12 mouse cellular contexts compared by ENCODE assay signal in genomic region chr3:89847596-89847995, GRCm38 (mm10). TPM values are rescaled to one million over a fixed set of nuclear protein-coding genes. Genes with fewer than 3 reads are reported as not detected.
DNase-seq lines count a peak whose midpoint lies in the region; ATAC-seq and TF ChIP-seq lines count a peak whose summit lies in the region.
"Had no signal": no experiment of that assay in that cellular context is flagged by ENCODE, and none has a peak within 500 bp of the region (broad histone marks: within the 10 kb centered on the region; RNA-seq: fewer than 3 reads in every experiment).

No protein-coding gene starts in this region.

- H3K27ac ChIP-seq in embryonic facial prominence, embryonic 14.5 days (replicated peaks; ENCODE audit: low read depth, low read length): 0 out of 2 replicates have a peak overlapping the region, but pooled peaks have one; percentile 6
- no peak overlapping the region; the same call in 1 of the 2 replicates for H3K27ac ChIP-seq in embryonic facial prominence, embryonic 10.5 days (replicated peaks)
- peak overlapping the region; percentile 56 for H3K27ac ChIP-seq in bone marrow macrophage, adult 2 months (ENCODE audit: insufficient read depth, low read depth, low read length)
- peak overlapping the region; percentile 77 for H3K27ac ChIP-seq in kidney, postnatal 0 days
- H3K27ac ChIP-seq in lung, postnatal 0 days (ENCODE audit: low read length): peak overlapping the region; percentile 39
- no peak overlapping the region for H3K27ac ChIP-seq in midbrain, embryonic 11.5 days (ENCODE audit: low read depth, low read length)
- H3K27ac ChIP-seq: limb, embryonic 12.5 days had no signal

- peak; percentile 42; the same call in 1 of the 2 replicates for TF ChIP-seq EP300 in lung, postnatal 0 days (IDR thresholded peaks at IDR 0.05)

- no peak overlapping the region for H3K4me2 ChIP-seq in embryonic facial prominence, embryonic 14.5 days (ENCODE audit: low read depth, low read length)
- no peak overlapping the region for H3K4me2 ChIP-seq in kidney, postnatal 0 days (ENCODE audit: low read length)
- no peak overlapping the region for H3K4me2 ChIP-seq in lung, postnatal 0 days (replicated peaks; ENCODE audit: low read depth, low read length)
- H3K4me2 ChIP-seq in midbrain, embryonic 11.5 days: no peak overlapping the region
- H3K4me2 ChIP-seq: limb, embryonic 12.5 days had no signal

- H3K4me3 ChIP-seq in embryonic facial prominence, embryonic 14.5 days (ENCODE audit: low read depth, low read length): no peak overlapping the region
- no peak overlapping the region for H3K4me3 ChIP-seq in embryonic facial prominence, embryonic 10.5 days
- H3K4me3 ChIP-seq in bone marrow macrophage, adult 2 months (ENCODE audit: insufficient read depth, low read length): no peak overlapping the region
- no peak overlapping the region for H3K4me3 ChIP-seq in kidney, postnatal 0 days (replicated peaks; ENCODE audit: low read depth, low read length)
- H3K4me3 ChIP-seq in lung, postnatal 0 days (ENCODE audit: low read depth, low read length): no peak overlapping the region
- H3K4me3 ChIP-seq in midbrain, embryonic 11.5 days (ENCODE audit: low read depth, low read length): no peak overlapping the region
- H3K4me3 ChIP-seq: limb, embryonic 12.5 days; myocyte had no signal

- no peaks in the 10 kb centered on the region for H3K4me1 ChIP-seq in embryonic facial prominence, embryonic 14.5 days (ENCODE audit: control insufficient read depth, insufficient read depth, low read length)
- no peaks in the 10 kb centered on the region for H3K4me1 ChIP-seq in embryonic facial prominence, embryonic 10.5 days
- peaks cover 23% of the 10 kb centered on the region for H3K4me1 ChIP-seq in bone marrow macrophage, adult 2 months (ENCODE audit: control insufficient read depth, insufficient read depth, low read length)
- no peaks in the 10 kb centered on the region for H3K4me1 ChIP-seq in kidney, postnatal 0 days (replicated peaks; ENCODE audit: insufficient read depth, low read length)
- no peaks in the 10 kb centered on the region for H3K4me1 ChIP-seq in lung, postnatal 0 days (ENCODE audit: insufficient read depth, low read depth, low read length)
- H3K4me1 ChIP-seq in midbrain, embryonic 11.5 days (ENCODE audit: control insufficient read depth, insufficient read depth, low read length): no peaks in the 10 kb centered on the region
- H3K4me1 ChIP-seq: limb, embryonic 12.5 days had no signal

- no peak for TF ChIP-seq POLR2A in bone marrow macrophage, adult 2 months (IDR thresholded peaks at IDR 0.05; ENCODE audit: borderline replicate concordance, low read depth, low read length)

- no peak for DNase-seq in embryonic facial prominence, embryonic 14.5 days (ENCODE audit: low spot score)
- no peak for DNase-seq in embryonic facial prominence, embryonic 10.5 days (ENCODE audit: low spot score)
- DNase-seq in kidney, postnatal 0 days (ENCODE audit: low spot score): peak; percentile 63
- DNase-seq in lung, postnatal 0 days (ENCODE audit: low spot score): peak; percentile 66
- no peak for DNase-seq in layer of hippocampus, postnatal 25 days (ENCODE audit: extremely low spot score in 1 of 2, low spot score in 1 of 2)
- DNase-seq in midbrain, embryonic 11.5 days (ENCODE audit: low spot score, missing footprints): no peak
- no peak for DNase-seq in gastrocnemius, postnatal 10 days
- DNase-seq: cerebellum, adult 18-20 months had no signal

- H3K36me3 ChIP-seq in embryonic facial prominence, embryonic 14.5 days (ENCODE audit: control insufficient read depth, insufficient read depth, low read length): no peaks in the 10 kb centered on the region
- no peaks in the 10 kb centered on the region for H3K36me3 ChIP-seq in embryonic facial prominence, embryonic 10.5 days (replicated peaks)
- no peaks in the 10 kb centered on the region for H3K36me3 ChIP-seq in kidney, postnatal 0 days (ENCODE audit: insufficient read depth, low read length)
- H3K36me3 ChIP-seq in lung, postnatal 0 days (ENCODE audit: insufficient read depth, low read length): no peaks in the 10 kb centered on the region
- no peaks in the 10 kb centered on the region for H3K36me3 ChIP-seq in midbrain, embryonic 11.5 days (ENCODE audit: control insufficient read depth, insufficient read depth, low read length)
- H3K36me3 ChIP-seq: limb, embryonic 12.5 days had no signal

- 81% methylated on average over 6 of the region's 6 CpGs for WGBS in embryonic facial prominence, embryonic 14.5 days
- 89% methylated on average over 6 of the region's 6 CpGs for WGBS in embryonic facial prominence, embryonic 10.5 days
- 63% methylated on average over 6 of the region's 6 CpGs for WGBS in kidney, postnatal 0 days
- 50% methylated on average over 6 of the region's 6 CpGs for WGBS in lung, postnatal 0 days
- whole genome bisulfite sequencing in midbrain, embryonic 11.5 days: 89% methylated on average over 6 of the region's 6 CpGs

- H3K9me3 ChIP-seq in embryonic facial prominence, embryonic 14.5 days (ENCODE audit: control insufficient read depth, low read length): no peaks in the 10 kb centered on the region
- no peaks in the 10 kb centered on the region for H3K9me3 ChIP-seq in embryonic facial prominence, embryonic 10.5 days
- no peaks in the 10 kb centered on the region for H3K9me3 ChIP-seq in kidney, postnatal 0 days (replicated peaks; ENCODE audit: low read length)
- H3K9me3 ChIP-seq in lung, postnatal 0 days (ENCODE audit: low read length): no peaks in the 10 kb centered on the region
- H3K9me3 ChIP-seq in midbrain, embryonic 11.5 days (ENCODE audit: control insufficient read depth, low read length): no peaks in the 10 kb centered on the region
- H3K9me3 ChIP-seq: limb, embryonic 12.5 days had no signal

- H3K9ac ChIP-seq in embryonic facial prominence, embryonic 14.5 days (ENCODE audit: low read depth, low read length): no peak overlapping the region
- H3K9ac ChIP-seq in kidney, postnatal 0 days (ENCODE audit: low read depth, low read length): no peak overlapping the region
- H3K9ac ChIP-seq in lung, postnatal 0 days (replicated peaks; ENCODE audit: low read depth): no peak overlapping the region
- no peak overlapping the region for H3K9ac ChIP-seq in midbrain, embryonic 11.5 days (ENCODE audit: low read length)
- H3K9ac ChIP-seq: limb, embryonic 12.5 days had no signal

- no peak for TF ChIP-seq CTCF in bone marrow macrophage, adult 2 months (IDR thresholded peaks at IDR 0.05; ENCODE audit: low read depth, low read length)
- TF ChIP-seq CTCF in kidney, postnatal 0 days (IDR thresholded peaks at IDR 0.05; ENCODE audit: low read depth): no peak
- TF ChIP-seq CTCF in lung, postnatal 0 days (IDR thresholded peaks at IDR 0.05): no peak

- no peak for ATAC-seq in embryonic facial prominence, embryonic 14.5 days (ENCODE audit: low read depth)
- ATAC-seq in kidney, postnatal 0 days (replicated peaks; ENCODE audit: low FRiP score, low read depth): 0 out of 2 replicates have a peak, but pooled peaks have one; percentile 21
- peak; percentile 81 for ATAC-seq in lung, postnatal 0 days
- ATAC-seq in midbrain, embryonic 11.5 days (ENCODE audit: low FRiP score): no peak
- ATAC-seq: Patski had no signal

- no peaks in the 10 kb centered on the region for H3K27me3 ChIP-seq in embryonic facial prominence, embryonic 14.5 days (replicated peaks; ENCODE audit: control insufficient read depth, insufficient read depth, low read length)
- H3K27me3 ChIP-seq in embryonic facial prominence, embryonic 10.5 days (replicated peaks; ENCODE audit: low read depth, poor library complexity, severe bottlenecking): no peaks in the 10 kb centered on the region
- H3K27me3 ChIP-seq in kidney, postnatal 0 days (ENCODE audit: insufficient read depth, low read length): no peaks in the 10 kb centered on the region
- no peaks in the 10 kb centered on the region for H3K27me3 ChIP-seq in lung, postnatal 0 days (replicated peaks; ENCODE audit: insufficient read depth, low read length)
- H3K27me3 ChIP-seq in midbrain, embryonic 11.5 days (ENCODE audit: control insufficient read depth, insufficient read depth, low read length): no peaks in the 10 kb centered on the region
- H3K27me3 ChIP-seq: limb, embryonic 12.5 days had no signal

RNA-seq across cellular contexts. Expression of gene She, which starts 16.4 kb away (rescaled TPM):
- polyA plus RNA-seq in embryonic facial prominence, embryonic 14.5 days (2014; fragmentation: Nextera tagmentation; extraction: Ambion mirVana): 5.2 and 6.0 TPM in 2 replicates
- polyA plus RNA-seq in embryonic facial prominence, embryonic 10.5 days (2016; fragmentation: Nextera tagmentation; extraction: Ambion mirVana): 2.5 and 2.7 TPM in 2 replicates
- not detected in 2 replicates for polyA plus RNA-seq in bone marrow macrophage, adult 2 months (2012; ENCODE audit: insufficient read depth, insufficient read length, missing spikeins)
- 5.4 and 5.9 TPM in 2 replicates for polyA plus RNA-seq in kidney, postnatal 0 days (2015; fragmentation: Nextera tagmentation; extraction: Ambion mirVana)
- polyA plus RNA-seq in lung, postnatal 0 days (2015; fragmentation: Nextera tagmentation; extraction: Ambion mirVana): 11.2 and 12.1 TPM in 2 replicates
- 1 to 10 TPM; 2.7 to 3.1 TPM for total RNA-seq in layer of hippocampus, postnatal 25 days (2021)
- polyA plus RNA-seq in midbrain, embryonic 11.5 days (2014; fragmentation: Nextera tagmentation; extraction: Ambion mirVana): 2.0 and 2.3 TPM in 2 replicates
- total RNA-seq in gastrocnemius, postnatal 10 days (2021): 10 to 100 TPM in 1 of 2 experiments, 1 to 10 TPM in 1; 9.4 to 10.7 TPM
- polyA plus RNA-seq: myocyte had no signal

Comparison
In these comparisons a context has a peak if more than half of its experiments do, and no peak if none do; other contexts are left out.
1. H3K27ac ChIP-seq: peak in embryonic facial prominence, embryonic 14.5 days (single experiment), bone marrow macrophage, adult 2 months (single experiment), kidney, postnatal 0 days (single experiment) and lung, postnatal 0 days (single experiment); none in embryonic facial prominence, embryonic 10.5 days (single experiment) and midbrain, embryonic 11.5 days (single experiment).
2. ATAC-seq: peak in kidney, postnatal 0 days (single experiment) and lung, postnatal 0 days (single experiment); none in embryonic facial prominence, embryonic 14.5 days (single experiment) and midbrain, embryonic 11.5 days (single experiment).
3. DNase-seq: peak in kidney, postnatal 0 days (single experiment) and lung, postnatal 0 days (single experiment); none in embryonic facial prominence, embryonic 14.5 days (single experiment), embryonic facial prominence, embryonic 10.5 days (single experiment), layer of hippocampus, postnatal 25 days (0 of 2), midbrain, embryonic 11.5 days (single experiment) and gastrocnemius, postnatal 10 days (single experiment).